Mouse (Mus musculus) cortical plate, adult 2 months (tissue): ENCODE measurements at regions not wholly inside any gene's neighbourhood (a gene's known extent, or its start where the extent isn't known, plus 50 kb on each side); places are given as distances from the start of the nearest gene placed in this dataset.

Experiments used
- H3K27ac ChIP-seq: fragments of 200-500 bp; 2 replicates; pipeline ENCODE4 v1.5.1; 2012; ENCODE audit warnings: low read length, control low read depth, inconsistent platforms; ENCODE audit not compliant: insufficient read depth
- H3K4me1 ChIP-seq: fragments of 200-500 bp; 2 replicates; pipeline ENCODE4 v1.6.1; 2011; ENCODE audit warnings: low read length; ENCODE audit not compliant: control insufficient read depth, insufficient read depth
- H3K4me3 ChIP-seq: fragments of 200-500 bp; 2 replicates; pipeline ENCODE4 v1.5.1; 2011; ENCODE audit warnings: mild to moderate bottlenecking, low read length, control low read depth; ENCODE audit not compliant: insufficient read depth
- CTCF ChIP-seq: fragments of 200-500 bp; IDR thresholded peaks from 2 replicates; pipeline ENCODE4 v1.5.1; 2011; ENCODE audit warnings: mild to moderate bottlenecking, control low read depth, low read length; ENCODE audit not compliant: insufficient read depth; ENCODE audit errors: extremely low read depth
- POLR2A ChIP-seq: fragments of 200-500 bp; IDR thresholded peaks from 2 replicates; pipeline ENCODE4 v1.6.1; 2011; ENCODE audit warnings: mild to moderate bottlenecking, low read length, control low read depth; ENCODE audit not compliant: insufficient read depth; ENCODE audit errors: extremely low read depth

DNA sequence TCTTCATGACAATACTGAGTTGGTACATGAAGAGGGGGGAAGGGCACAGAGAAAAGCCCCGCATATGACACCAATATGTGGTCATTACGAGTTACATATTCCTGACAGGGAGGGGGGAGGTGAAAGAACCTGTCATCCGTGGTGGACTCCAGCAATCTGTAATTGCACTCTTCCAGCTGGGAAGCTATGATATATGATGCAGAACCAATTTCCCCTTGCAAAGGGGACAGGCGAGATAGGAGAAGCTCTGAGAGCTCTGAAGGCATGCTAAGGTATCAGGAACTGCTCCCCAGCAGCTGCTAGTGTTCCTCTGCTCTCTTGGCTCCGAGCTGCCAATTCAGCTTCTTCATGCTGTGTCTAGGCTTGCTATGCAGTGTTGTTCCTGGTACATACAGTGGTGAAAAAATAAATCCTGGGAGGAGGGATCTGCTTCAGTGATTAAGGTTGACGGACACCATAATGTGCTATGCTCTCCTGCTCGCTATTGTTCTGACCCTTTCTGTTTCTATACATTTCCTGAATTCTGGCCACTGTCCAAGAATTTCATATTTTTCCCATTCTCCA lies 57.7 kb upstream of the Cxxc4 start:
- Histone ChIP-seq H3K27ac (no peak overlapping the region), H3K4me3 (no peak overlapping the region), H3K4me1 (no peaks in the 10 kb centered on the region)
- TF ChIP-seq CTCF, result no peak
- TF ChIP-seq POLR2A, result no peak

DNA sequence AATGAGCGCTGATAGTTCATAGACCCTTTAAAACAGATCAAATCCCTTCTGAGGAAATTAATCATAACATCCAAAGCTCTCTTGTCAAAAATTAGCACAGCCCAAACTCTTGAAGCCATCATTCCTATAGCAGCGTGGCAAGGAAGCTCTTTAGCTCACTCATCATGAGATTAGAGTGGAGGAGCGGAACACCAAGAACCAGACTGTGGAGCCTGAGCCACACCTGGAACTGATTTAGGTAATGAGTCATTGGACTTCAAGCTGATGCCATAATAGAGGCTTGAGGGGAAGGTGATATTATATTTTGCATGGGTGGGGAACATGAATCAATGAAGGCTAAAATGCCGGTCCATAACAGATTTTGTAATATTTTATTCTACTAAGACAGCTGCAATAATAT lies 52.2 kb upstream of the Cxxc4 start:
- H3K4me3 ChIP-seq, result no peak overlapping the region
- H3K4me1 ChIP-seq, result no peaks in the 10 kb centered on the region
- no peak for TF ChIP-seq CTCF
- TF ChIP-seq POLR2A, result no peak
- no peak overlapping the region for H3K27ac ChIP-seq
